Mouse (Mus musculus): Measurements from ENCODE around the gene Ptbp3.

DNA sequence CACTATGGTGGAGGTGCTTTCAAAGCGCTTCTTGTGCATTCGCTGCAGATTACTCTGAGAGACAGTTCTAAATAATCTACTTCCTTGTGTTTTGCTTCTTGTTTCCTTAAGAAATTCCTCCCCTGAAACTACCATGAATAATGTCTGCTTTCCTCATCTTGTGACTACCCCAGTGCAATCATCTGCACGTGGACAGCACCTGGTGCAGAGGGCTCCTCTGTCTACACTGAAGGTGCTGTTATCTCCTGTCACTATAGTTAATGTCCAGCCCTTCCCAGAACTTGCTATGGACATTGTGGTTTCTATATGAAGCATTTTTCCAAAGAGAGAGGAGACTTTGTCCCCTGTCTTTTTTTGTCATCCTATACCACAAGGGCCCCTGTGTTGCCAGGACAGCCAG, 4.4 kb upstream of the Ptbp3 start:
- no peak for TF ChIP-seq ZNF384 (IDR thresholded peaks at IDR 0.05; ENCODE audit: low read depth, low read length)
- TF ChIP-seq ZC3H11A (IDR thresholded peaks at IDR 0.05; ENCODE audit: borderline replicate concordance, low read depth, low read length) = no peak
- no peak for TF ChIP-seq CHD2 (IDR thresholded peaks at IDR 0.05; ENCODE audit: low read depth, low read length)
- TF ChIP-seq MAFK (IDR thresholded peaks at IDR 0.05; ENCODE audit: insufficient read depth, low read depth, low read length) = no peak
